Mouse (Mus musculus) MEL (cell line): ENCODE results near the gene Gpn2.
A peak's percentile ranks its signal among the peaks of the same experiment; 100 is the strongest.

Source experiments
- CTCF ChIP-seq, 3 experiments: IDR thresholded peaks in 2 of 3; conservative IDR thresholded peaks in 1 of 3; 2 replicates each; pipeline ENCODE4 v1.5.1; 2011 to 2012; ENCODE audit warnings: low read length in 3 of 3, low read depth in 2 of 3, mild to moderate bottlenecking in 2 of 3, improper control_type of control experiment in 1 of 3, inconsistent platforms in 1 of 3, mixed read lengths in 1 of 3, moderate library complexity in 1 of 3; ENCODE audit not compliant: control insufficient read depth in 1 of 3, insufficient read depth in 1 of 3, poor library complexity in 1 of 3, severe bottlenecking in 1 of 3
- GATA1 ChIP-seq: IDR thresholded peaks from 2 replicates; pipeline ENCODE4 v1.6.1; 2011; ENCODE audit warnings: low read depth, low read length, improper control_type of control experiment
- POLR2A ChIP-seq, 2 experiments: IDR thresholded peaks; 2 replicates each; pipeline ENCODE4 v1.6.1; 2011 to 2012; ENCODE audit warnings: low read length in 2 of 2, mild to moderate bottlenecking in 2 of 2, control low read depth in 1 of 2, improper control_type of control experiment in 1 of 2, low read depth in 1 of 2, moderate library complexity in 1 of 2; ENCODE audit not compliant: control insufficient read depth in 1 of 2, insufficient read depth in 1 of 2, poor library complexity in 1 of 2
- POLR2AphosphoS2 ChIP-seq: IDR thresholded peaks from 2 replicates; pipeline ENCODE4 v1.6.1; 2011; ENCODE audit warnings: low read length, improper control_type of control experiment

GRCm38 (mm10) chr4:133609719-133610118, 25.6 kb downstream of the Gpn2 start:
- TF ChIP-seq CTCF (IDR thresholded peaks at IDR 0.05 in 2 of 3, conservative IDR thresholded peaks at IDR 0.05 in 1 of 3; ENCODE audit: control insufficient read depth in 1 of 3, insufficient read depth in 1 of 3, low read depth in 2 of 3, low read length in 3 of 3, poor library complexity in 1 of 3, severe bottlenecking in 1 of 3): peak; percentile 78 to 95 (median 84)
- TF ChIP-seq POLR2A (IDR thresholded peaks at IDR 0.05; ENCODE audit: control insufficient read depth in 1 of 2, insufficient read depth in 1 of 2, low read depth in 1 of 2, low read length in 2 of 2, poor library complexity in 1 of 2): no peak
- TF ChIP-seq POLR2AphosphoS2: no peak
- TF ChIP-seq GATA1: no peak
